Mouse (Mus musculus) stomach, postnatal 0 days (tissue): ENCODE data around the gene Fam49a. TPM values are rescaled to one million over a fixed set of nuclear protein-coding genes. Genes with fewer than 3 reads are reported as not detected.

ENCODE experiments used
- ATAC-seq: fragments of 200-750 bp; cut with Nextera tagmentation; 2 replicates; pipeline ENCODE4 v1.8.0; 2017; ENCODE audit not compliant: low FRiP score, low TSS enrichment
- DNase-seq: peaks from one replicate; pipeline ENCODE4 v3.0.0-alpha.2; 2016; ENCODE audit warnings: low spot score
- H3K27ac ChIP-seq: fragments of 300-500 bp; sonication (generic); replicated peaks from 2 replicates; pipeline ENCODE4 v1.5.1; 2014; ENCODE audit warnings: mild to moderate bottlenecking, control low read depth
- H3K27me3 ChIP-seq: fragments of 300-500 bp; sonication (generic); 2 replicates; pipeline ENCODE4 v1.6.1; 2014; ENCODE audit warnings: low read length; ENCODE audit not compliant: control insufficient read depth, insufficient read depth
- H3K36me3 ChIP-seq: fragments of 300-500 bp; sonication (generic); 2 replicates; pipeline ENCODE4 v1.6.1; 2014; ENCODE audit warnings: low read length, mixed read lengths; ENCODE audit not compliant: control insufficient read depth, insufficient read depth
- H3K4me1 ChIP-seq: fragments of 300-500 bp; sonication (generic); replicated peaks from 2 replicates; pipeline ENCODE4 v1.6.1; 2014; ENCODE audit warnings: antibody characterized with exemption; ENCODE audit not compliant: control insufficient read depth, insufficient read depth
- H3K4me2 ChIP-seq: fragments of 300-500 bp; sonication (generic); replicated peaks from 2 replicates; pipeline ENCODE4 v1.6.1; 2014; ENCODE audit warnings: low read depth, mild to moderate bottlenecking, control low read depth, moderate library complexity
- H3K4me3 ChIP-seq: fragments of 300-500 bp; sonication (generic); 2 replicates; pipeline ENCODE4 v1.5.1; 2014; ENCODE audit warnings: low read depth, low read length, control low read depth
- H3K9ac ChIP-seq: fragments of 300-500 bp; sonication (generic); 2 replicates; pipeline ENCODE4 v1.6.1; 2014; ENCODE audit warnings: mild to moderate bottlenecking, low read length, control low read depth, mixed read lengths
- H3K9me3 ChIP-seq: fragments of 300-500 bp; sonication (generic); 2 replicates; pipeline ENCODE4 v1.6.1; 2016; ENCODE audit warnings: low read length; ENCODE audit not compliant: control insufficient read depth
- CTCF ChIP-seq: IDR thresholded peaks from 2 replicates; pipeline ENCODE4 v1.5.1; 2016; ENCODE audit warnings: antibody characterized with exemption, low read depth, mild to moderate bottlenecking, moderate library complexity
- EP300 ChIP-seq: optimal IDR thresholded peaks from 2 replicates; pipeline ENCODE3; 2016; ENCODE audit warnings: antibody characterized with exemption
- WGBS: fragments of 180-500 bp; shearing (Covaris S2); extraction: QIAGEN DNeasy Blood & Tissue Kit; methylation state at CpG from one replicate; pipeline ENCODE4 v1.1.7; 2014; 5-methylcytosine and 5-hydroxymethylcytosine counted together
- polyA plus RNA-seq: library from polyadenylated mRNA; unstranded; fragments of >200 nt; fragmentation: Nextera tagmentation; extraction: Ambion mirVana; gene quantifications from 2 replicates; pipeline ENCODE4 v1.2.1, GENCODE M21; 2015

Gene Fam49a
- polyA plus RNA-seq, 1 experiment from 2014 or later: 5.3 TPM

DNA sequence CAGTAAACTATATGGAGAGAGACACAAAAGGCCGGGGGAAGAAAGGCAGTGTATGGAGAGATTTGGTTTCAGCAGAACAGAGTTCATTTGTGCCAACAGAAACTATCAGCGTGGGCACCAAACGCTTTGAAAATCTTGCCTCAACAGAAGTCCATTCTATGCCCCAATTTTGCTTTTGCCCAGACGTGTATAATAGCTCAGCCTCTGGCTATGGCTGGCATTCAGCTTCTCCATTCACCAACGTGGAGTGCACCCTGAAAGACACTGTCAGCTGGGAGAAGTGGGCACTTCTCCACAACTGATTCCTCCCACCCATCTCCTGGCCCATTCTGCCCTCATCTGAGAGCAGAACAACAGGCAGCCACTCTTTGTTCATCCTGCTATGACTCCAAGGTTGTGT is 163.2 kb downstream of the Fam49a start:
- Histone ChIP-seq H3K9me3 (no peaks in the 10 kb centered on the region), H3K4me2 (no peak overlapping the region), H3K27me3 (no peaks in the 10 kb centered on the region), H3K9ac (no peak overlapping the region), H3K4me3 (no peak overlapping the region), H3K4me1 (no peaks in the 10 kb centered on the region), H3K27ac (no peak overlapping the region), H3K36me3 (no peaks in the 10 kb centered on the region)
- TF ChIP-seq EP300 (no peak), CTCF (no peak)
- 64% methylated on average over 5 of the region's 5 CpGs for WGBS
- ATAC-seq: no peak
- no peak for DNase-seq

GRCm38 (mm10) chr12:12427285-12427684 is 165.3 kb downstream of the Fam49a start:
- Histone ChIP-seq H3K27ac (no peak overlapping the region), H3K4me2 (no peak overlapping the region), H3K9ac (no peak overlapping the region), H3K4me3 (no peak overlapping the region), H3K4me1 (no peaks in the 10 kb centered on the region), H3K9me3 (no peaks in the 10 kb centered on the region), H3K27me3 (no peaks in the 10 kb centered on the region), H3K36me3 (no peaks in the 10 kb centered on the region)
- no peak for DNase-seq
- ATAC-seq: no peak
- TF ChIP-seq CTCF (no peak), EP300 (no peak)
- whole genome bisulfite sequencing: 91% methylated on average over 1 of the region's 1 CpGs

DNA sequence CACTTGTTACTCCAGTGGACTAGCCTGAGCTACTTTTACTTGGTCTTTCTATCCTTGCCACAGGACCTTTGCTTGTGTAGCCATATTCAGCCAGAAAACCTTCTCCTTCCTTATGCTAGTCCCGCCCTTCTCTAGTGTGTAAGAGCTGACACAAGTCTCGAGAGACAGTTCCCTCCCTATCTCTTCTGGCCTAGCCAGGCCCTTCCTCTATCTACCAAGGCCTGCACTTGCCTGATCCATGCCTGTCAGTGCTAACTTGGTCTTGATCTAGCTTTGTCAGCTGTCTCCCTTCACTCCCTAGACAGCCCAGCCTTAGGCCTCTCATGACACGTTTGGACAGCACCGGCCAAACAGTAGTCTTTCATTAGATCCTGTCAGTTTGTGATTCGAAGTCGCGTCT is 166.9 kb downstream of the Fam49a start:
- TF ChIP-seq EP300 (no peak), CTCF (no peak)
- Histone ChIP-seq H3K9ac (no peak overlapping the region), H3K27ac (no peak overlapping the region), H3K9me3 (no peaks in the 10 kb centered on the region), H3K4me2 (no peak overlapping the region), H3K36me3 (no peaks in the 10 kb centered on the region), H3K4me1 (no peaks in the 10 kb centered on the region), H3K27me3 (no peaks in the 10 kb centered on the region), H3K4me3 (no peak overlapping the region)
- ATAC-seq (no peak), DNase-seq (no peak)
- 76% methylated on average over 7 of the region's 7 CpGs for WGBS
